Mouse (Mus musculus): ENCODE data around the gene Slc6a1. TPM values are rescaled to one million over a fixed set of nuclear protein-coding genes. Genes with fewer than 3 reads are reported as not detected.

The Slc6a1 gene
- total and polyA plus RNA-seq, 3 experiments: 0.04 TPM; not detected in 2

GRCm38 (mm10) chr6:114297260-114298002 is 15.0 kb downstream of the Slc6a1 start:
- Histone ChIP-seq H3K79me2 (replicated peaks; ENCODE audit: control insufficient read depth, extremely low read depth, insufficient read depth, poor library complexity, severe bottlenecking) (no peaks in the 10 kb centered on the region), H3K27ac (ENCODE audit: insufficient read depth, low read depth) (no peak overlapping the region), H3K27me3 (replicated peaks) (peaks cover 80% of the 10 kb centered on the region), H3K36me3 (replicated peaks in 1 of 2; ENCODE audit: control insufficient read depth in 1 of 2, insufficient read depth in 1 of 2, low read length in 1 of 2) (no peaks in the 10 kb centered on the region), H3K4me2 (ENCODE audit: insufficient read depth, low read depth, poor library complexity, severe bottlenecking) (no peak overlapping the region), H3K4me3 (replicated peaks in 1 of 3; ENCODE audit: low read depth in 2 of 3, low read length in 2 of 3, poor library complexity in 1 of 3) (no peak overlapping the region), H3K9me3 (replicated peaks; ENCODE audit: low read length) (no peaks in the 10 kb centered on the region), H3K9ac (ENCODE audit: insufficient read depth, low read depth) (no peak overlapping the region), H3K4me1 (ENCODE audit: control insufficient read depth in 1 of 2, insufficient read depth in 2 of 2) (peaks cover 0 to 10% of the 10 kb centered on the region in 2 experiments; a peak in 1 of 4 replicates)
- in situ Hi-C loops (cut with MboI; ENCODE audit: low pct_ligation_motif_present, low pct_unique_long_range_greater_than_20kb, low sequenced_read_pairs) (no loop called here), dilution Hi-C loops (cut with MboI; ENCODE audit: extremely low pct_ligation_motif_present, extremely low pct_unique_long_range_greater_than_20kb, low sequenced_read_pairs) (no loop called here)
- no peak for TF ChIP-seq EP300 (IDR thresholded peaks at IDR 0.05; ENCODE audit: low read length)
- TF ChIP-seq PAX5 (IDR thresholded peaks at IDR 0.05; ENCODE audit: low read length): no peak
- TF ChIP-seq ETS1 (conservative IDR thresholded peaks at IDR 0.05; ENCODE audit: low read depth, low read length): no peak
- no peak for TF ChIP-seq USF2 (conservative IDR thresholded peaks at IDR 0.05; ENCODE audit: low read depth, low read length)
- no peak for TF ChIP-seq JUN (IDR thresholded peaks at IDR 0.05; ENCODE audit: insufficient read depth, low read depth, low read length)
- no peak for TF ChIP-seq UBTF (IDR thresholded peaks at IDR 0.05; ENCODE audit: low read depth, low read length)
- no peak for TF ChIP-seq BHLHE40 (IDR thresholded peaks at IDR 0.05; ENCODE audit: low read depth, low read length)
- TF ChIP-seq ZMIZ1 (IDR thresholded peaks at IDR 0.05; ENCODE audit: low read depth, low read length): no peak
- TF ChIP-seq HCFC1 (IDR thresholded peaks at IDR 0.05; ENCODE audit: low read depth, low read length): no peak
- no peak for DNase-seq (ENCODE audit: extremely low read depth)

- H3K36me3 ChIP-seq (replicated peaks in 1 of 2; ENCODE audit: control insufficient read depth in 1 of 2, insufficient read depth in 1 of 2, low read length in 1 of 2): no peaks in the 10 kb centered on the region
- no peaks in the 10 kb centered on the region for H3K4me1 ChIP-seq (ENCODE audit: control insufficient read depth in 1 of 2, insufficient read depth in 2 of 2)
- dilution Hi-C loops (cut with MboI; ENCODE audit: extremely low pct_ligation_motif_present, extremely low pct_unique_long_range_greater_than_20kb, low sequenced_read_pairs): no loop called here
- in situ Hi-C loops (cut with MboI; ENCODE audit: low pct_ligation_motif_present, low pct_unique_long_range_greater_than_20kb, low sequenced_read_pairs): loop anchor here (10.0 kb wide), 1 partner anchor 75 kb away; no protein-coding TSS in a partner anchor
- H3K9ac ChIP-seq (ENCODE audit: insufficient read depth, low read depth): no peak overlapping the region
- no peak overlapping the region for H3K27ac ChIP-seq (ENCODE audit: insufficient read depth, low read depth)
- TF ChIP-seq USF1 (IDR thresholded peaks at IDR 0.05; ENCODE audit: low read depth, low read length): peak; percentile 46; the same call in 1 of the 2 replicates
- TF ChIP-seq MEF2A (IDR thresholded peaks at IDR 0.05; ENCODE audit: borderline replicate concordance, low read depth, low read length): no peak
- TF ChIP-seq NRF1 (IDR thresholded peaks at IDR 0.05; ENCODE audit: low read depth, low read length): no peak
- peak; percentile 51 for TF ChIP-seq USF2 (conservative IDR thresholded peaks at IDR 0.05; ENCODE audit: low read depth, low read length)
- no peaks in the 10 kb centered on the region for H3K79me2 ChIP-seq (replicated peaks; ENCODE audit: control insufficient read depth, extremely low read depth, insufficient read depth, poor library complexity, severe bottlenecking)
- H3K4me2 ChIP-seq (ENCODE audit: insufficient read depth, low read depth, poor library complexity, severe bottlenecking): no peak overlapping the region
- H3K4me3 ChIP-seq (replicated peaks in 1 of 3; ENCODE audit: low read depth in 2 of 3, low read length in 2 of 3, poor library complexity in 1 of 3): no peak overlapping the region
- DNase-seq (ENCODE audit: extremely low read depth): no peak
- H3K9me3 ChIP-seq (replicated peaks; ENCODE audit: low read length): no peaks in the 10 kb centered on the region
- H3K27me3 ChIP-seq (replicated peaks): peaks cover 83% of the 10 kb centered on the region
These were observed 17.3 kb downstream of the Slc6a1 start for GRCm38 (mm10) chr6:114299699-114300098.
